Mouse (Mus musculus): Measurements from ENCODE around the gene Spag7.

Gene Spag7

GRCm38 (mm10) chr11:70668771-70669505 lies at the start of gene Spag7:
TSS of gene Spag7 (minus strand) at chr11:70669416.
- DNase-seq (ENCODE audit: low spot score in 2 of 2): peak; percentile 85 to 90

- no peak for DNase-seq (ENCODE audit: low spot score in 2 of 2)
Observed at GRCm38 (mm10) chr11:70718481-70718880, 49.3 kb upstream of the Spag7 start.

DNA sequence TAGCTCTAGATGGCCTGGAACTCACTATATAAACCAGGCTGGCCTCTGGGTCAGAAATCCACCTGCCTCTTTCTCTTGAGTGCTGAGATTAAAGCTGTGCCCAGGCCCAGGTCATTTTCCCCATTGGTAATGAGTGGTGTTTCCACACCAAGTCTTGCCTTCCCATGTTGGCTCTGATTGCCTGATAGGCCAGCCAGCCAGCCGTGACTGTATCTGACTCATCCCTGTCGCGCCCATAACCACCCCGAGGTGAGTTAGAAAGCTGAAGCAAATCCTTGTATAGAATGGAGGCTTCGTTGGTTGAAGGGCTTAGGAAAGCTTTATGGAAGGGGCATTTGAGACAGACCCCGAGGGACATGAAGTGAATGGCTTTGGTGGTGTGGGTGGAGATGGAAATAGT lies 46.6 kb upstream of the Spag7 start:
- no peak for DNase-seq (ENCODE audit: low spot score in 2 of 2)

- DNase-seq (ENCODE audit: low spot score in 2 of 2): no peak
Observed at GRCm38 (mm10) chr11:70713222-70713621, 44.0 kb upstream of the Spag7 start.

- DNase-seq (ENCODE audit: low spot score in 2 of 2): no peak
Observed at GRCm38 (mm10) chr11:70711026-70711425, 41.8 kb upstream of the Spag7 start.

DNA sequence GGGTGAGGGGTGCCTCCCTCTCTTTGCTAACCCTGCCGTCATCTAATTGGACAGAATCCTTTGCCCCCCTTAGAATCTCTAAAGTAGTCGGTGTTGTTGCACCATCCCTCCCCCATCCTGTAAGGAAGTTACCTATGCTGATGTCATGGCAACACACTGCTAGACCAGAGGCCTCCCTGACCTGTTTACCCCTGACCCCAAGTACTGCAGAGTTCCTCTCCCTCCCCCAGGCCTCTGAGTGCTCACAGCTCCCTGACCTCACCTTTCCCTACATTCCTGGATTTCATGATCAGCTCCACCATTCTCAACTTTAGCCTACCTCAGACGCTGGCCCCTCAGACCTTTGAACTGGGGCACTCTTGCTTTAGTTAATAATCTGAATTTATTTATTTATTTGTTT lies 36.9 kb upstream of the Spag7 start:
- no peak for DNase-seq (ENCODE audit: low spot score in 2 of 2)

DNA sequence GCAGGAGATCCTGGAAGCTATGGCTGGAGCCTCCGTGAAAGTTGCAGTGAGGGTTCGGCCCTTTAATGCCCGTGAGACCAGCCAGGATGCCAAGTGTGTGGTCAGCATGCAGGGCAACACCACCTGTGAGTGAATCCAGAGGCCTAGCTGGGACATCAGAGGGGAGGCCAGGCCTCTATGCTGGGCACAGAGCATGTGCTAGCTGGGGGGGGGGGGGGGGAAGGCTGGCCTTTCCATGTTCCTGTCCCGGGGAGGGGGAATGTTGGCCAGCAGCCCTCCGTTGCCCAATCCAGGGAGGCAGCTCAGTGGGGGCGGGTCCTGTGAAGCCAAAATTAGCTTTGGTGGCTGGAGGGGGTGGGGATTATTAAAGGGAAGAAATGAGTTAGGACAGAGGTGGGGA lies 33.6 kb upstream of the Spag7 start:
- DNase-seq (ENCODE audit: low spot score in 2 of 2): no peak

DNA sequence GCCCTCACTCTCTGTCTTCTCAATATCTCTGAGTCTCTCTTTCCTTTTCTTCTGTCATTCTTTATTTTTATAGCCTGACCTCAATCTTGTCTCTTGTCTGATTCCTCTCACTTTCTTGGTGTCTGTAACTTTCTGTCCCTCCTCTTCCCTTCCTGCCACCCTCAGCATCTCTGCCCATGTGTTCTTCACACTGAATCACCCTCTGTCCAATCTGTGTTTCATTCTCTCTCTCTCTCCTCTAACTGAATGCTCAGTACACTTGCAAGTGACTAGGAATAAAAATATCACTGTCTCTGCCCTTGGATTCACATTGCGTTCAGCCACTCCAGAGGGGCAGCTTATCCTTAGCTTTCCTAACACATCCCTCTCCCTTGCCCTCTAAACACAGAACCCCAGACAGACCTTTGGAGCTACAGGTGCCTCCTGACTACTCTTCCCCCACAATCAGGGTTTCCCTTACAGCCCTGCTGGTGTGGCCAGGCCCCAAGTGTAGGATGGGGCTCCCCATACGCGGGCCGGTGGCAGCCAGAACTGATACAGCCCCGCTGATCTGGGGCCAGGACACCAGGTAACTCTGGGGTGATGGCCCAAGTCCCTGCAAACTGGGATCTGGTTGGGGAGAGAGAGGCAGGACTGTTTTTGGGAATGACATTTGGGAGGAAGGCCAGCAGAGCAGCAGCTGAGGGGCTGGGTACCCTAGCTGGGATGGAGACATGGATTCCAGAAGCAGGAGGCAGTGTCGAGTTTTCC lies 32.9 kb upstream of the Spag7 start:
- no peak for DNase-seq (ENCODE audit: low spot score in 2 of 2)

DNA sequence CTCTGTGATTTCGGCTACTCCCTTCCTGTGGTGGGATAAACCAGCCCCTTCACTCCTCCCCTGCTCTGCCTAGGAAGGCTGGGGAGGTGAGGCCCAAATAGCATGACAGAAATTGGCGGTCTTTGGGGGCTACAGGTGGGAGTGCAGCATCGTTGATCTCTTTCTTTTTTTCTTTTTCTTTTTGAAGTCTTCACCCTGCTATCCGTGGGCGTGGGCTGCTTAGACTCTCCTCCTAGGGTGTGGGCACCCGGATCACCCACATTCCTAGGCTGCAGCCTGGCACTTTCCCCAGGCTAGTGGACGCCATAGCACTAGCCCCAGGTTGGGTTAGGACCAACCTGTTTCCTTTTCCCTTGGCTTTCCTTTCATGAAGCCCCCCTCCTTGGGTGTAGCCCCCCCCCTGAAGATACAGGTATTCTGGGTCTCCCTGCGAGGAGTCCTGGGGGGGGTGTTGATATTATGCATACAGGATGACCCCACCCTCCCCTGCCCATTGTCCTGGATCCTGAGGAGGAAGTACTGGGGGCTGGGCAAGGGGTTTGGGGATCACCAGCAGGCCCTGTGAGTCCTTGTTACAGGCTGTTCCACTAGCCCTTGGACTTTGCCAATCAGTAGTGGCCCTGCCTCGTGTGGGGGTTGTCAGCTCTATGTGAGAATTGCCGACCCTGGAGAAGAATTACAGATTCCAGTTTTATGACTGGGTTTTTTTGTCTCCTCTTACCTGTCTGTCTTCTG lies 32.2 kb upstream of the Spag7 start:
- no peak for DNase-seq (ENCODE audit: low spot score in 2 of 2)

- DNase-seq (ENCODE audit: low spot score in 2 of 2): peak; percentile 39 to 51
Observed at GRCm38 (mm10) chr11:70700613-70701012, 31.4 kb upstream of the Spag7 start.

- DNase-seq (ENCODE audit: low spot score in 2 of 2): peak; percentile 94 to 96
Observed at GRCm38 (mm10) chr11:70699722-70700556, 30.7 kb upstream of the Spag7 start, which contains the start of the genes Inca1 and Kif1c. TSS of gene Inca1 (minus strand) at chr11:70700155. TSS of gene Kif1c (plus strand) at chr11:70700548.

GRCm38 (mm10) chr11:70699051-70699450 lies 29.8 kb upstream of the Spag7 start:
- no peak for DNase-seq (ENCODE audit: low spot score in 2 of 2)

DNA sequence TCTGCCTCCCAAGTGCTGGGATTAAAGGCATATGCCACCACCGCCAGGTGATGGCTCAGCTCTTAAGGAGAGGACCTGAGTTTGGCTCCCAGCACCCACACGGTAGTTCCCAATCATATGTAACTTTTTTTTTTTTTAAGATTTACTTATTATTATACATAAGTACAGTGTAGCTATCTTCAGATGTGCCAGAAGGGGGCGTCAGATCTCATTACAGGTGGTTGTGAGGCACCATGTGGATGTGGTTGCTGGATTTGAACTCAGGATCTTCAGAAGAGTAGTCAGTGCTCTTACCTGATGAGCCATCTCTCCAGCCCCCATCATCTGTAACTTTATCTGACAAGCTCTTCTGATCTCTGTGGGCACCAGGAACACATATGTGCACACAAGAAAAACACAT lies 28.2 kb upstream of the Spag7 start:
- no peak for DNase-seq (ENCODE audit: low spot score in 2 of 2)

GRCm38 (mm10) chr11:70693504-70693903 lies 24.3 kb upstream of the Spag7 start:
- no peak for DNase-seq (ENCODE audit: low spot score in 2 of 2)

GRCm38 (mm10) chr11:70689578-70689977 lies 20.4 kb upstream of the Spag7 start:
- DNase-seq (ENCODE audit: low spot score in 2 of 2): no peak

DNA sequence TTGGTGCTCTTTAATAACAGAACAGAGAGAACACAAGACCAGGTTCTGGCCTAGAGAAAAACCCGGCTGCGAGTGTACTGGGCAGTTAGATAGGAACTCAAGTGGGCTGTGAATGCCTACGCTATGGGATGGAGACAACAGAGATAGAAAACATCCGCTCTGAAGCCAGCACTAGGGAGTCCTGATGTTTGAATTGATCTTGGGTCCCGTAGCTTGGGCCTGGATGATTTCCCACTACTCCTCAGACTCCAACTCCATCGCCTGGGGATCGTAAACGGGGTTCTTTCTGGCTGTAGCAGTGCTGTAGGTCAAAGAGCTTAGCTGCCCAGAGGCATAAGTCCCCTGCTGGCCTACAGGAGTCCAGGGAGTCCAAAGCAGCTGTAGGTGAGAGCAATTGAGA lies 19.2 kb upstream of the Spag7 start:
- DNase-seq (ENCODE audit: low spot score in 2 of 2): no peak

DNA sequence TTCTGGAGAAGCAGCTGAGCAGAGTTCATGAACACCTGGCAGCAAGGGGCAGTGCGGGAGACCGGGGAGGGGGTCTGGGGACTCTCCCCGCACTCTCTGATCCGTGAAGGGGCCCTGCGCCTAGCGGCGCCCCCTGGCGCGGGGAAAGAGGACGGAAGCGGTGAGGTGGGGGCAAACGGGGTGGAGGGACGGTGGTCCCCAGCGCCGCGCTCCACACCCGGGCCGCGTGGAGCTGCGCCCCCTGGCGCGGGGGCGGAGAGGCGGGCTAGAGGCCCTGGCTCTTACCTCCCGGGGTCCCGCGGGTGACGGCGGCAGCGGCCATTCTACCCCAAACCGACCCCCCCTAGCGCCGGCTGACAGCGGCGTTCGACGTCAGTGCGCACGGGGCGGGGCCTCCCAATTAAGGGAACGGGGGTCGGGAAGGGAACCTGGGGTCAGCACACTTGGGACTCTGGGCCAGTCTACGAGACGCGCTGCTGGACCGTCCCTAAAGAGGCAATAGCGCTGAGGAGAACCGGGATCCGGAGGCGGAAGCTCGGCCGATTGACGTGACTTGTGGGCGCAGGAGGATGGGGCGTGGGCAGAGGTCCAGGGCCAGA lies 18.5 kb upstream of the Spag7 start, which contains the start of gene Camta2:
Gene Camta2, minus strand, starts transcription at position 505 of the 599 bp plus-strand sequence.
- DNase-seq (ENCODE audit: low spot score in 2 of 2): peak; percentile 63 to 78

GRCm38 (mm10) chr11:70686901-70687566 lies 17.8 kb upstream of the Spag7 start:
- DNase-seq (ENCODE audit: low spot score in 2 of 2): no peak

DNA sequence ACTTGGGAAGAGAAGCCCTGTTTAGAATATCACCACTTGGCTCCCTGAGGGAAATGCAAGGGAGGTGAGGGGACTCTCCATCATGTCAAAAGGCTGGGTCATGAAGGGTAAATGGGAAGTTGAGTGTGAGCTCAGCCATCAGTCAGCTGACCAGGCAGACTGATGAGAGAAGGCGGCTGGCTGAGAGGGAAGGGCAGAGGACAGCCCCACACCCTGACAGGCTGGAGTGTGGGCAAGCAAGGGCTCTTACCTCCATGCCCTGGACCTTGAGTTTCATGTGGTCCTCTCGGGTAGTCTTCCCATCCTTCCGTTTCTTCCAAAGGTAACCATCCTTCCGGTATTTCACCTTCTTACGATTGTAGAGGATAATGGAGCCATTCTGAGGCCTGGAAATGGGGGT lies 14.4 kb upstream of the Spag7 start:
- no peak for DNase-seq (ENCODE audit: low spot score in 2 of 2)

DNA sequence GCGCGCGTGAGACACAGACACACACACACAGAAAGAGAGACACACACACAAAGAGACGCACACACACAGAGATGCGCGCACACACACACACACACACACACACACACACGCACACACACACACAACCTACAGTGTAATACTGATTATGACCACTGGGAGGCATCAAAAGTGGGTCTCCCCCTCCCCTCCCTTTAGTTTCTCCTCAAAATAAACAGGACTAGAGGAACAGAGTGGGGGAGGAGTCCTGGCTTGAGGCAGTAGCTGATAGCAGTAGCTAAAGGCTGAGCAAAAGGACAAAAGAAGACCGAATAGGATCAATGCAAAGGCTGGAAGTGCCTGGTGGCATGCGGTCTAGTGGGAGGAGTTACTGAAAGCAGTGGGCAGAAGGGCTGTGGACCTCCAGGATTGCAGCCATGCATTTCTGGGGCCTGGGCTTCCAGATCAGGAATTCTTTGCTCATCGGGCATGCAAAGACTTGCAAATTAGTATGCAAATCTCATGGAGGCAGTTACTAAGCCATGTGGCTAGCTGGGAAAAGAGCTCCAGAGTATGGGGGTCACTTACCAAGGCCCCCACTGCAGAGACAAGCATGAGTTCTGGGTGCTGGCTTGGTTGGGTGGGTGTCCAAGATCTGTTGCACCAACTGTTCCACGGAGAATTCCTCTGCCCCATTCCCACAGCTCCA lies 12.8 kb upstream of the Spag7 start:
- DNase-seq (ENCODE audit: low spot score in 2 of 2): no peak
